Mouse (Mus musculus) neural tube, embryonic 14.5 days (tissue): Measurements from ENCODE around the gene Grb7. TPM values are rescaled to one million over a fixed set of nuclear protein-coding genes. Genes with fewer than 3 reads are reported as not detected.

Source experiments
- ATAC-seq: fragments of 200-750 bp; cut with Nextera tagmentation; 2 replicates; pipeline ENCODE4 v1.8.0; 2017; ENCODE audit warnings: low read depth, mild to moderate bottlenecking, moderate TSS enrichment, moderate library complexity
- H3K27ac ChIP-seq: fragments of 300-500 bp; sonication (generic); 2 replicates; pipeline ENCODE4 v1.5.1; 2014; ENCODE audit warnings: low read depth, mild to moderate bottlenecking, control low read depth, low read length, moderate library complexity, mixed read lengths
- H3K27me3 ChIP-seq: fragments of 300-500 bp; sonication (generic); 2 replicates; pipeline ENCODE4 v1.6.1; 2014; ENCODE audit warnings: low read length; ENCODE audit not compliant: control insufficient read depth, insufficient read depth
- H3K36me3 ChIP-seq: fragments of 300-500 bp; sonication (generic); 2 replicates; pipeline ENCODE4 v1.6.1; 2014; ENCODE audit warnings: low read length, mixed read lengths; ENCODE audit not compliant: control insufficient read depth, insufficient read depth
- H3K4me1 ChIP-seq: fragments of 300-500 bp; sonication (generic); 2 replicates; pipeline ENCODE4 v1.6.1; 2014; ENCODE audit warnings: low read length; ENCODE audit not compliant: control insufficient read depth, insufficient read depth
- H3K4me2 ChIP-seq: fragments of 300-500 bp; sonication (generic); 2 replicates; pipeline ENCODE4 v1.6.1; 2014; ENCODE audit warnings: mild to moderate bottlenecking, low read depth, low read length, control low read depth
- H3K4me3 ChIP-seq: fragments of 300-500 bp; sonication (generic); 2 replicates; pipeline ENCODE4 v1.5.1; 2014; ENCODE audit warnings: low read depth, low read length, control low read depth, mixed read lengths
- H3K9ac ChIP-seq: fragments of 300-500 bp; sonication (generic); replicated peaks from 2 replicates; pipeline ENCODE4 v1.6.1; 2014; ENCODE audit warnings: low read depth, mild to moderate bottlenecking, control low read depth, low read length, mixed read lengths
- H3K9me3 ChIP-seq: fragments of 300-500 bp; sonication (generic); 2 replicates; pipeline ENCODE4 v1.6.1; 2016; ENCODE audit warnings: low read length; ENCODE audit not compliant: control insufficient read depth
- WGBS: fragments of 180-500 bp; shearing (Covaris S2); extraction: QIAGEN DNeasy Blood & Tissue Kit; methylation state at CpG from one replicate; pipeline ENCODE4 v1.1.7; 2014; 5-methylcytosine and 5-hydroxymethylcytosine counted together
- polyA plus RNA-seq: library from polyadenylated mRNA; unstranded; fragments of >200 nt; fragmentation: Nextera tagmentation; extraction: Ambion mirVana; gene quantifications from 2 replicates; pipeline ENCODE4 v1.2.1, GENCODE M21; 2014

The Grb7 gene
- polyA plus RNA-seq, 1 experiment from 2014 or later: 0.86 TPM

- Histone ChIP-seq H3K9me3 (no peaks in the 10 kb centered on the region), H3K4me3 (peak overlapping the region; percentile 54; the same call in 1 of the 2 replicates), H3K4me2 (peak overlapping the region; percentile 94; the same call in 1 of the 2 replicates), H3K9ac (no peak overlapping the region), H3K36me3 (no peaks in the 10 kb centered on the region), H3K27ac (no peak overlapping the region), H3K4me1 (peaks cover 14% of the 10 kb centered on the region), H3K27me3 (peaks cover 10% of the 10 kb centered on the region)
- ATAC-seq: no peak
- WGBS: 7% methylated on average over 7 of the region's 7 CpGs
Observed at GRCm38 (mm10) chr11:98413731-98414130, 32.5 kb upstream of the Grb7 start.

- H3K4me2 ChIP-seq: peak overlapping the region; percentile 94; the same call in 1 of the 2 replicates
- no peaks in the 10 kb centered on the region for H3K9me3 ChIP-seq
- no peak overlapping the region for H3K9ac ChIP-seq
- H3K36me3 ChIP-seq: no peaks in the 10 kb centered on the region
- 15% methylated on average over 2 of the region's 2 CpGs for WGBS
- peaks cover 14% of the 10 kb centered on the region for H3K4me1 ChIP-seq
- H3K27me3 ChIP-seq: peaks cover 10% of the 10 kb centered on the region
- no peak overlapping the region for H3K27ac ChIP-seq
- no peak overlapping the region for H3K4me3 ChIP-seq
- ATAC-seq: no peak
Observed at GRCm38 (mm10) chr11:98414162-98414561, 32.0 kb upstream of the Grb7 start.

GRCm38 (mm10) chr11:98417074-98417473 lies 29.1 kb upstream of the Grb7 start:
- H3K4me1 ChIP-seq: peaks cover 14% of the 10 kb centered on the region
- H3K36me3 ChIP-seq: no peaks in the 10 kb centered on the region
- WGBS: 91% methylated on average over 1 of the region's 1 CpGs
- H3K4me2 ChIP-seq: no peak overlapping the region
- H3K9me3 ChIP-seq: no peaks in the 10 kb centered on the region
- no peak for ATAC-seq
- H3K9ac ChIP-seq: no peak overlapping the region
- H3K27me3 ChIP-seq: peaks cover 7% of the 10 kb centered on the region
- H3K4me3 ChIP-seq: no peak overlapping the region
- H3K27ac ChIP-seq: no peak overlapping the region

GRCm38 (mm10) chr11:98418273-98418672 lies 27.9 kb upstream of the Grb7 start:
- H3K4me2 ChIP-seq: no peak overlapping the region
- H3K4me3 ChIP-seq: no peak overlapping the region
- no peak overlapping the region for H3K27ac ChIP-seq
- no peaks in the 10 kb centered on the region for H3K36me3 ChIP-seq
- 67% methylated on average over 6 of the region's 6 CpGs for WGBS
- no peak overlapping the region for H3K9ac ChIP-seq
- H3K9me3 ChIP-seq: no peaks in the 10 kb centered on the region
- peaks cover 4% of the 10 kb centered on the region for H3K4me1 ChIP-seq
- H3K27me3 ChIP-seq: no peaks in the 10 kb centered on the region
- ATAC-seq: no peak

- Histone ChIP-seq H3K4me2 (no peak overlapping the region), H3K27ac (no peak overlapping the region), H3K27me3 (no peaks in the 10 kb centered on the region), H3K36me3 (no peaks in the 10 kb centered on the region), H3K9me3 (no peaks in the 10 kb centered on the region), H3K4me1 (peaks cover 3% of the 10 kb centered on the region), H3K4me3 (no peak overlapping the region), H3K9ac (no peak overlapping the region)
- WGBS: 88% methylated on average over 10 of the region's 10 CpGs
- ATAC-seq: no peak
Observed at GRCm38 (mm10) chr11:98418939-98419547, 27.2 kb upstream of the Grb7 start.

- H3K27me3 ChIP-seq: no peaks in the 10 kb centered on the region
- H3K9ac ChIP-seq: no peak overlapping the region
- no peaks in the 10 kb centered on the region for H3K36me3 ChIP-seq
- no peak overlapping the region for H3K4me3 ChIP-seq
- no peak overlapping the region for H3K27ac ChIP-seq
- no peak overlapping the region for H3K4me2 ChIP-seq
- 94% methylated on average over 7 of the region's 7 CpGs for WGBS
- H3K4me1 ChIP-seq: no peaks in the 10 kb centered on the region
- no peaks in the 10 kb centered on the region for H3K9me3 ChIP-seq
- no peak for ATAC-seq
Observed at GRCm38 (mm10) chr11:98426592-98426991, 19.6 kb upstream of the Grb7 start.

- Histone ChIP-seq H3K36me3 (no peaks in the 10 kb centered on the region), H3K27ac (no peak overlapping the region), H3K9ac (no peak overlapping the region), H3K4me3 (no peak overlapping the region), H3K9me3 (no peaks in the 10 kb centered on the region), H3K27me3 (no peaks in the 10 kb centered on the region), H3K4me1 (no peaks in the 10 kb centered on the region), H3K4me2 (no peak overlapping the region)
- ATAC-seq: no peak
- WGBS: 89% methylated on average over 5 of the region's 5 CpGs
Observed at GRCm38 (mm10) chr11:98428436-98428835, 17.8 kb upstream of the Grb7 start.

- H3K4me2 ChIP-seq: no peak overlapping the region
- no peaks in the 10 kb centered on the region for H3K4me1 ChIP-seq
- no peak overlapping the region for H3K27ac ChIP-seq
- H3K9me3 ChIP-seq: no peaks in the 10 kb centered on the region
- ATAC-seq: no peak
- no peaks in the 10 kb centered on the region for H3K27me3 ChIP-seq
- no peak overlapping the region for H3K4me3 ChIP-seq
- H3K36me3 ChIP-seq: no peaks in the 10 kb centered on the region
- H3K9ac ChIP-seq: no peak overlapping the region
- 91% methylated on average over 9 of the region's 9 CpGs for WGBS
Observed at GRCm38 (mm10) chr11:98431743-98432502, 14.3 kb upstream of the Grb7 start.

- Histone ChIP-seq H3K27me3 (no peaks in the 10 kb centered on the region), H3K4me1 (peaks cover 4% of the 10 kb centered on the region), H3K27ac (no peak overlapping the region), H3K4me2 (no peak overlapping the region), H3K4me3 (no peak overlapping the region), H3K36me3 (no peaks in the 10 kb centered on the region), H3K9me3 (no peaks in the 10 kb centered on the region), H3K9ac (no peak overlapping the region)
- 94% methylated on average over 9 of the region's 9 CpGs for WGBS
- no peak for ATAC-seq
Observed at GRCm38 (mm10) chr11:98435723-98436122, 10.5 kb upstream of the Grb7 start.
